Mouse (Mus musculus): ENCODE data around the gene Tmem41a.

DNA sequence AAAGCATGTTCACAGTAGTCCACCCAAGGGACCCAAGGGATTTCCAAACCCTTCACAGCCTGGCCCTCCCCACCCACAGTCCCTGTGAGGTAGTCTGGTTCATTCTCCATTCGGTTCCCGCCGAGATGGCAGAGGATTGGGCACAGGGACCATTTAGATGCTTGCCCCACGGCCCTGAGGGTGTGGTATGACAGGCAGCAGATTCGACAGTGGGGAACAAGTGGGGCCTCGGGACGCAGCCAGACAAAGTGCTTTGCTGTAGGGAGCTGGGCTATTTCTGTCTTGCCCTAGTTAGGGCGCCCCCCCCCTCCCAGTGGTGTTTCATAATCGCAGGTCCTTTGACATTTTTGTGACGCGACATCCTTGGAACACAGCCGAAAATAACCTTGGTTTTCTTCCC, 8.2 kb upstream of the Tmem41a start:
- TF ChIP-seq CTCF (IDR thresholded peaks at IDR 0.05): no peak
- TF ChIP-seq EP300 (IDR thresholded peaks at IDR 0.05): no peak

Data from lung, postnatal 0 days (tissue).